Mouse (Mus musculus) hindbrain, postnatal 0 days (tissue): ENCODE results near the gene Ikzf5. TPM values are rescaled to one million over a fixed set of nuclear protein-coding genes. Genes with fewer than 3 reads are reported as not detected.
A peak's percentile ranks its signal among the peaks of the same experiment; 100 is the strongest.

Source experiments
- ATAC-seq: fragments of 200-750 bp; cut with Nextera tagmentation; 2 replicates; pipeline ENCODE4 v1.8.0; 2017; ENCODE audit warnings: mild to moderate bottlenecking, moderate TSS enrichment, moderate library complexity
- DNase-seq: peaks from one replicate; pipeline ENCODE4 v3.0.0-alpha.2; 2015; ENCODE audit warnings: low spot score
- H3K27ac ChIP-seq: fragments of 300-500 bp; sonication (generic); 2 replicates; pipeline ENCODE4 v1.5.1; 2014; ENCODE audit warnings: mild to moderate bottlenecking
- H3K27me3 ChIP-seq: fragments of 300-500 bp; sonication (generic); 2 replicates; pipeline ENCODE4 v1.6.1; 2014; ENCODE audit warnings: low read length, mixed read lengths; ENCODE audit not compliant: insufficient read depth
- H3K36me3 ChIP-seq: fragments of 300-500 bp; sonication (generic); 2 replicates; pipeline ENCODE4 v1.6.1; 2014; ENCODE audit warnings: low read length, mixed read lengths; ENCODE audit not compliant: insufficient read depth
- H3K4me1 ChIP-seq: fragments of 300-500 bp; sonication (generic); 2 replicates; pipeline ENCODE4 v1.6.1; 2014; ENCODE audit warnings: antibody characterized with exemption, low read length, mixed read lengths; ENCODE audit not compliant: insufficient read depth
- H3K4me2 ChIP-seq: fragments of 300-500 bp; sonication (generic); 2 replicates; pipeline ENCODE4 v1.6.1; 2014; ENCODE audit warnings: low read depth, mild to moderate bottlenecking, low read length, moderate library complexity, mixed read lengths
- H3K4me3 ChIP-seq: fragments of 300-500 bp; sonication (generic); 2 replicates; pipeline ENCODE4 v1.5.1; 2014; ENCODE audit warnings: low read length
- H3K9ac ChIP-seq: fragments of 300-500 bp; sonication (generic); replicated peaks from 2 replicates; pipeline ENCODE4 v1.6.1; 2014; ENCODE audit warnings: mild to moderate bottlenecking, low read length, moderate library complexity, mixed read lengths
- H3K9me3 ChIP-seq: fragments of 300-500 bp; sonication (generic); 2 replicates; pipeline ENCODE4 v1.6.1; 2016; ENCODE audit warnings: low read length, mixed read lengths
- CTCF ChIP-seq: IDR thresholded peaks from 2 replicates; pipeline ENCODE4 v1.5.1; 2016; ENCODE audit warnings: antibody characterized with exemption, control low read depth, low read depth
- WGBS: fragments of 180-500 bp; shearing (Covaris S2); extraction: QIAGEN DNeasy Blood & Tissue Kit; methylation state at CpG from one replicate; pipeline ENCODE4 v1.1.7; 2014; 5-methylcytosine and 5-hydroxymethylcytosine counted together
- polyA plus RNA-seq: library from polyadenylated mRNA; unstranded; fragments of >200 nt; fragmentation: Nextera tagmentation; extraction: Ambion mirVana; gene quantifications from 2 replicates; pipeline ENCODE4 v1.2.1, GENCODE M21; 2015
- total RNA-seq: library from RNA; depleted of rRNA; stranded (reverse); fragments of >200 nt; gene quantifications from 2 replicates; pipeline ENCODE4 v1.2.3, GENCODE M21; 2014; rRNA removed

Gene Ikzf5
- total and polyA plus RNA-seq, 2 experiments from 2014 or later = 10.2 to 14.3 TPM

GRCm38 (mm10) chr7:131356105-131356504 lies 54.2 kb downstream of the Ikzf5 start:
- no peak for ATAC-seq
- Histone ChIP-seq H3K4me3 (no peak overlapping the region), H3K4me2 (no peak overlapping the region), H3K36me3 (peaks cover 21% of the 10 kb centered on the region), H3K4me1 (peaks cover 3% of the 10 kb centered on the region; the same call in 1 of the 2 replicates), H3K9ac (no peak overlapping the region), H3K27ac (no peak overlapping the region), H3K9me3 (no peaks in the 10 kb centered on the region), H3K27me3 (no peaks in the 10 kb centered on the region)
- 95% methylated on average over 13 of the region's 13 CpGs for WGBS
- DNase-seq = no peak
- no peak for TF ChIP-seq CTCF

DNA sequence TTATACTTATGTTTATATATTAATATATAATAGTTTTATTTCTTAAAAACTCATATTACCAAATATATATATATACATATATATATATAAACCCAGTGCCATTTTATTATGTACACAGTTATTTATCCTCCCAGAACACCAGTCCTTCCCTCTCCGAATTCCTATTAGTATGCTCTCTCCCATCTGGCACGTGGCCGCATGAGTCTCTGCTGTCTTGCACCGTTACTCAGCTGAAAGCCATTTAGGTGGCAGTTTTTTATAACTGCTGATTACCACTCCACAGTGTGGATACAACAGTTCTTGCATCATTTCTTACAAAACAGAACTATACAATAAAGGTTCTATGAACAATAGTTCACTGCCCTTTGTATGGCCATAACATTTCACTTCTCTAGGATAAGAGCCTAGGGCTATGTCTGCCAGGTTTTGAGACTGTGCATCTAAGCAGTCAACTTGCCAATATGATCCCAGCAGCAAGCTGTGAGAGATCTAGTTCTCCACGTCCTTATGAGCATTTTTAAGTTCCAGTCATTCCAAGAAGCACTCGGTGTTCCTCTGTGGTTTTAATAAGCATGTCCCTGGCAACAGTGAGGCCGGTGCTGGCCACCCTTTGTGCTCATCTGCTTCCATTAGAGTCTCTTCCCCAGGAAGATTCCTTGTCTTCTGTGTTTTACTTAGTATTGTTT lies 64.3 kb downstream of the Ikzf5 start:
- Histone ChIP-seq H3K9me3 (no peaks in the 10 kb centered on the region), H3K4me1 (no peaks in the 10 kb centered on the region), H3K9ac (no peak overlapping the region), H3K36me3 (peaks cover 18% of the 10 kb centered on the region), H3K27me3 (no peaks in the 10 kb centered on the region), H3K4me2 (no peak overlapping the region), H3K4me3 (no peak overlapping the region), H3K27ac (no peak overlapping the region)
- ATAC-seq = no peak
- WGBS = 40% methylated on average over 7 of the region's 7 CpGs
- no peak for TF ChIP-seq CTCF
- peak; percentile 48 for DNase-seq

Other genes starting within 250 kb of the Ikzf5 start
- gene 5430419D17Rik, start 236.1 kb downstream of the Ikzf5 start, total RNA-seq = under 0.01 and 0.31 TPM in 2 replicates
- gene 5430419D17Rik, start 236.1 kb downstream of the Ikzf5 start, polyA plus RNA-seq = 0.05 and 0.09 TPM in 2 replicates
- gene Cuzd1, start 88.2 kb downstream of the Ikzf5 start, total RNA-seq = 0.10 TPM in 1 of 2 replicates, not detected in the other
- not detected in 2 replicates for gene Cuzd1, start 88.2 kb downstream of the Ikzf5 start, polyA plus RNA-seq
- 0.36 TPM in 1 of 2 replicates, not detected in the other for gene Fam24b, start 81.0 kb downstream of the Ikzf5 start, total RNA-seq
- gene Fam24b, start 81.0 kb downstream of the Ikzf5 start, polyA plus RNA-seq = not detected in 2 replicates
- gene Fam24a, start 76.7 kb downstream of the Ikzf5 start, total RNA-seq = not detected in 2 replicates
- 0.29 and 0.44 TPM in 2 replicates for gene Fam24a, start 76.7 kb downstream of the Ikzf5 start, polyA plus RNA-seq
- gene 2310057M21Rik, start 47.8 kb downstream of the Ikzf5 start, total RNA-seq = 27.4 and 47.8 TPM in 2 replicates
- 20.3 and 26.2 TPM in 2 replicates for gene 2310057M21Rik, start 47.8 kb downstream of the Ikzf5 start, polyA plus RNA-seq
- 39.9 and 52.5 TPM in 2 replicates for gene Pstk, start 39.4 kb downstream of the Ikzf5 start, total RNA-seq
- gene Pstk, start 39.4 kb downstream of the Ikzf5 start, polyA plus RNA-seq = 53.5 and 55.8 TPM in 2 replicates
- gene Acadsb, start 80 bp upstream of the Ikzf5 start, total RNA-seq = 24.2 and 27.3 TPM in 2 replicates
- gene Acadsb, start 80 bp upstream of the Ikzf5 start, polyA plus RNA-seq = 76.1 and 82.8 TPM in 2 replicates
- 2.0 and 3.2 TPM in 2 replicates for gene Hmx3, start 132.3 kb upstream of the Ikzf5 start, total RNA-seq
- gene Hmx3, start 132.3 kb upstream of the Ikzf5 start, polyA plus RNA-seq = 1.2 and 1.5 TPM in 2 replicates
- 0.36 and 0.99 TPM in 2 replicates for gene Hmx2, start 138.3 kb upstream of the Ikzf5 start, total RNA-seq
- gene Hmx2, start 138.3 kb upstream of the Ikzf5 start, polyA plus RNA-seq = 0.56 and 0.91 TPM in 2 replicates
- 95.2 and 97.8 TPM in 2 replicates for gene Bub3, start 149.7 kb upstream of the Ikzf5 start, total RNA-seq
- gene Bub3, start 149.7 kb upstream of the Ikzf5 start, polyA plus RNA-seq = 127 and 132 TPM in 2 replicates